Mouse (Mus musculus) midbrain, embryonic 13.5 days (tissue): ENCODE measurements around the gene Sh2d5. TPM values are rescaled to one million over a fixed set of nuclear protein-coding genes. Genes with fewer than 3 reads are reported as not detected.

Source experiments
- ATAC-seq: fragments of 200-750 bp; cut with Nextera tagmentation; 2 replicates; pipeline ENCODE4 v1.8.0; 2017; ENCODE audit warnings: mild to moderate bottlenecking, moderate TSS enrichment, moderate library complexity
- H3K27ac ChIP-seq: fragments of 300-500 bp; sonication (generic); 2 replicates; pipeline ENCODE4 v1.5.1; 2015; ENCODE audit warnings: inconsistent platforms, mild to moderate bottlenecking, moderate library complexity
- H3K27me3 ChIP-seq: fragments of 300-500 bp; sonication (generic); 2 replicates; pipeline ENCODE4 v1.6.1; 2015; ENCODE audit warnings: mild to moderate bottlenecking, inconsistent platforms
- H3K36me3 ChIP-seq: fragments of 300-500 bp; sonication (generic); 2 replicates; pipeline ENCODE4 v1.6.1; 2015; ENCODE audit warnings: mild to moderate bottlenecking, inconsistent platforms
- H3K4me1 ChIP-seq: fragments of 300-500 bp; sonication (generic); replicated peaks from 2 replicates; pipeline ENCODE4 v1.6.1; 2015; ENCODE audit warnings: inconsistent platforms
- H3K4me2 ChIP-seq: fragments of 300-500 bp; sonication (generic); replicated peaks from 2 replicates; pipeline ENCODE4 v1.6.1; 2015; ENCODE audit warnings: moderate library complexity, mild to moderate bottlenecking, inconsistent platforms
- H3K4me3 ChIP-seq: fragments of 300-500 bp; sonication (generic); replicated peaks from 2 replicates; pipeline ENCODE4 v1.5.1; 2015; ENCODE audit warnings: mild to moderate bottlenecking, inconsistent platforms
- H3K9ac ChIP-seq: fragments of 300-500 bp; sonication (generic); replicated peaks from 2 replicates; pipeline ENCODE4 v1.6.1; 2015; ENCODE audit warnings: mild to moderate bottlenecking, inconsistent platforms
- H3K9me3 ChIP-seq: fragments of 300-500 bp; sonication (generic); 2 replicates; pipeline ENCODE4 v1.6.1; 2016; ENCODE audit warnings: mild to moderate bottlenecking, inconsistent platforms
- WGBS: fragments of 180-500 bp; shearing (Covaris S2); methylation state at CpG from one replicate; pipeline ENCODE4 v1.1.7; 2015; 5-methylcytosine and 5-hydroxymethylcytosine counted together
- polyA plus RNA-seq: library from polyadenylated mRNA; unstranded; fragments of >200 nt; fragmentation: Nextera tagmentation; extraction: Ambion mirVana; gene quantifications from 2 replicates; pipeline ENCODE4 v1.2.1, GENCODE M21; 2015

Gene Sh2d5
- polyA plus RNA-seq, 1 experiment from 2014 or later, result 8.5 TPM

DNA sequence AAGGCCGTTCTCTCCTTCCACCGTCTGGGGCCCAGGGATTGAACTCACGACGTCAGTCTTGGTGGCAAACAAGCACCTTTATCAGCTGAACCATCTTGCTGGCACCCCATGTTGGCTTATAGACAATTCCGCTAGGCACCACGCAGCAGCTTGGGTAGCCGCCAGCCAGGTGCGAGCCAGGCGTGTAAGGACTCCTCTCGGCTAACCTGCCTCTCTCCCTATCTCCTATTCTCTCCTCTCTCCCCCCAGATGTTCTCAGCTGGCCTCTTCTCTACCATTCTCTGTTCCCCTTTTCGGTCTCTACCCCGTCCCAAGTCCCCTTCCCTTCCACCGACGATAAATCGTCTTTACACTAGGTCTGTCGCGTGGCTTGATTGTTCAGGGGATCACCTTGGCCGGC is 53.5 kb downstream of the Sh2d5 start:
- H3K36me3 ChIP-seq, result peaks cover 16% of the 10 kb centered on the region
- H3K4me1 ChIP-seq, result peaks cover 31% of the 10 kb centered on the region
- no peaks in the 10 kb centered on the region for H3K9me3 ChIP-seq
- H3K27me3 ChIP-seq, result no peaks in the 10 kb centered on the region
- ATAC-seq, result no peak
- peak overlapping the region; percentile 92 for H3K4me2 ChIP-seq
- H3K27ac ChIP-seq, result peak overlapping the region; percentile 76
- H3K9ac ChIP-seq, result peak overlapping the region; percentile 80
- peak overlapping the region; percentile 92 for H3K4me3 ChIP-seq
- 19% methylated on average over 18 of the region's 18 CpGs for WGBS

DNA sequence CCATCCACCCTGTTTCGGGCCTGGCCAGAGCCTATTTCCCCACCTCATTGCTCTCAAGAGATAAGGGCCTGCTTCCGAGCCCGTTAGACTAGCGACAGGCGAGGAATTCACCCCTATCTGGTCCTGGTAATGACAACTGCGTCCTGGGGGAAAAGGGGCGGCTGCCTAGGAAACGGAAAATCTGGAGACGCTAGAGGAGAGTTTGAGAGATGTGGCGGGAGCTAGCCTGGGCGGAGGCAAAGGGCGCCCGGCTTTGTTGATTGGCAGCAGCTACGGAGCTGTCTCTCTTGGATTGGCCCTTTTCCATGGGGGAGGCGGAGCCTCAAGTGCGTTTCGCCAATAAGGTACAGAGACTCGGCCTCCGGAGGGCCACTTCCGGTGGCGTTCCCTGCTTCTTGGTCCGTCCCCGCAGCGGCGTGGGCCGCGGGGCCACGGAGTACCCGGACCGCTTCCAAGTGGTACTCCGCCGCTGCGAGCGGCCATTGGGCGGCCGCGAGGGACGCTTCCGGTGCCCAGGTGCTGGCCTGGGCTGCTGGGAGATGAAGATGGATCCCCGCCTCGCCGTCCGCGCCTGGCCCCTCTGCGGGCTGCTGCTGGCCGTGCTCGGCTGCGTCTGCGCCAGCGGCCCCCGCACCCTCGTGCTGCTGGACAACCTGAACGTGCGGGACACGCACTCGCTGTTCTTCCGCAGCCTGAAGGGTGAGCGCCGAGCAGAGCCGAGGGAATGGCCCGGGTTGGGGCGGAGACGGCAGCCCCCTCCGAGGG is 54.3 kb downstream of the Sh2d5 start, which contains the start of gene Ddost:
Gene Ddost, plus strand, starts transcription at position 391 of the 765 bp plus-strand sequence.
- H3K4me1 ChIP-seq, result peaks cover 31% of the 10 kb centered on the region
- peak within 1 kb of the TSS; percentile 92 for H3K4me2 ChIP-seq
- peak within 1 kb of the TSS; percentile 80 for H3K27ac ChIP-seq
- H3K27me3 ChIP-seq, result no peaks in the 10 kb centered on the region
- no peaks in the 10 kb centered on the region for H3K9me3 ChIP-seq
- peak; percentile 99 for ATAC-seq
- peak within 1 kb of the TSS; percentile 94 for H3K9ac ChIP-seq
- WGBS, result under 1% methylated on average over 64 of the region's 64 CpGs
- H3K36me3 ChIP-seq, result peaks cover 24% of the 10 kb centered on the region
- peak within 1 kb of the TSS; percentile 92 for H3K4me3 ChIP-seq

DNA sequence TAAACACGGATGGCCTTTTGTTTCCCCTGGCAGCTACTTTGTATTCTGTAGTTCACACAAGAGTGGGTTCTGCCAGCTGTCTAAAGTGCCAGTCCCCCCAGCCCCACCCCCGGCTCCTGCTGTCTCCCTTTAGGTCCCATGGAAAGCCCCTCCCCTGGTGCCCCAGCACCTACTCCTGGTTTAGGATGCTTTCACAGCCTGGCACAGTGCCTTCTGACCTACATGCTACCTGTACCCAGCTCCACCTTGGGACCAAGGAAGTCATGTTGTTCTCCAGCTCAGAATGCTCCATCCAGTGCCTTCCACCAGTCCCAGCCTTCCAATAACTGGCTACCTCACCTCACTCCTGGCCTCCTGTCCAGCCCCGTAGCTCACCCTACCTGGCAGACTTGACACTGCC is 56.8 kb downstream of the Sh2d5 start:
- Histone ChIP-seq H3K9me3 (no peaks in the 10 kb centered on the region), H3K4me1 (peaks cover 31% of the 10 kb centered on the region), H3K4me3 (no peak overlapping the region), H3K27ac (no peak overlapping the region), H3K36me3 (peaks cover 47% of the 10 kb centered on the region), H3K4me2 (no peak overlapping the region), H3K9ac (no peak overlapping the region), H3K27me3 (no peaks in the 10 kb centered on the region)
- 81% methylated on average over 3 of the region's 3 CpGs for WGBS
- ATAC-seq, result no peak

DNA sequence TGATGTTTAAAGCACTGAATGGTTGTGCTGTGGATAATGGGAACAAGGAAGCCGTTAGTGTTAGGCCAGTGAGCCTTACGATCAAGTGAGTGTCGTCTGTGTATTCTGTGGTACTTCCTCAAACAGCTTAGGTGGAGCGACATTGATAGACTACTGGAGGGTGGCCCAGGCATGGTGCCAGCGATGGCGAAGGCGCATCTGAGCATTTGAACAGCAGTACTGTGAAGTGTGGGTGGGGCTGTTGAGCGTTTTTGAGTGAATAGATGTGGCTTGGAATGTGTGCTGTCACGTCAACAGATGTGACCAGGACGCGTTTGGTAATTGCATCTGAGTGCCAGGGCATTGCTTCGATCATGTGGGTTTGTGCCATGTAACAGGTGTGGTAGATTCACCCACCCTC is 57.5 kb downstream of the Sh2d5 start:
- Histone ChIP-seq H3K27ac (no peak overlapping the region), H3K27me3 (no peaks in the 10 kb centered on the region), H3K4me1 (peaks cover 31% of the 10 kb centered on the region), H3K4me3 (no peak overlapping the region), H3K9ac (no peak overlapping the region), H3K36me3 (peaks cover 54% of the 10 kb centered on the region), H3K9me3 (no peaks in the 10 kb centered on the region), H3K4me2 (no peak overlapping the region)
- WGBS, result 96% methylated on average over 12 of the region's 12 CpGs
- no peak for ATAC-seq

DNA sequence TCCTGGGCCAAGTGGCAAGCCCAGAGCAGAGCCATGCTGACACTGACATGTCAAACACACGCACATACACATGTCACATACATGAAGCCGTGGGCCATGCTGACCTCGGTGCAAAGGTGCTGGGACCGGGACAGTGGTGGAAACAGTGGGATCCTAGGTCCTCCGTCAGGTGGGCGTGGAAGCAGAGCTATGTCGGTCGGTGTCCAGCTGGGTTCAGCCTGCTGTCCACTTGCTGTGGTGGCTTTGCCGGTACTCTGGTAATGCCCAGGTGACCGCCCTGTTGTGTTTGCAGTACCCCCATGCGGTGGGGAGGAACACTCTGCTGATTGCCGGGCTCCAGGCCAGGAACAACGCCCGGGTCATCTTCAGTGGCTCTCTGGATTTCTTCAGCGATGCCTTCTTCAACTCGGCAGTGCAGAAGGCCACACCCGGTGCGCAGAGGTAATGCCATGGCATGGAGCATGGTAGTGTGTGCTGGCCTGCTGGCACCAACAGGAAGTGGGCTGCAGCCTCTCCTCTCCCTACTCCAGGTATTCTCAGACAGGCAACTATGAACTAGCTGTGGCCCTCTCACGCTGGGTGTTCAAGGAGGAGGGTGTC is 60.2 kb downstream of the Sh2d5 start:
- Histone ChIP-seq H3K36me3 (peaks cover 81% of the 10 kb centered on the region), H3K4me2 (no peak overlapping the region), H3K4me1 (peaks cover 13% of the 10 kb centered on the region), H3K27me3 (no peaks in the 10 kb centered on the region), H3K27ac (no peak overlapping the region), H3K9me3 (no peaks in the 10 kb centered on the region), H3K4me3 (no peak overlapping the region), H3K9ac (no peak overlapping the region)
- ATAC-seq, result no peak
- WGBS, result 96% methylated on average over 19 of the region's 19 CpGs

Other genes with a start within 250 kb of the Sh2d5 start
- 229 and 255 TPM in 2 replicates for gene Hp1bp3, start 34.1 kb upstream of the Sh2d5 start, polyA plus RNA-seq
- 1.4 and 1.5 TPM in 2 replicates for gene Kif17, start within 50 bp of the Sh2d5 start, polyA plus RNA-seq
- gene Ddost, start 54.3 kb downstream of the Sh2d5 start, polyA plus RNA-seq, result 192 and 200 TPM in 2 replicates
- gene Pink1, start 75.9 kb downstream of the Sh2d5 start, polyA plus RNA-seq, result 79.8 and 89.2 TPM in 2 replicates
- 2.2 and 2.6 TPM in 2 replicates for gene Cda, start 117.6 kb downstream of the Sh2d5 start, polyA plus RNA-seq
- gene Fam43b, start 146.1 kb downstream of the Sh2d5 start, polyA plus RNA-seq, result 1.1 and 1.3 TPM in 2 replicates
- 18.3 and 19.9 TPM in 2 replicates for gene Mul1, start 184.3 kb downstream of the Sh2d5 start, polyA plus RNA-seq
- gene Camk2n1, start 203.9 kb downstream of the Sh2d5 start, polyA plus RNA-seq, result 13.0 and 13.4 TPM in 2 replicates